Mouse (Mus musculus) stomach, embryonic 16.5 days (tissue): ENCODE data around the gene Ppdpf. TPM values are rescaled to one million over a fixed set of nuclear protein-coding genes. Genes with fewer than 3 reads are reported as not detected.

ENCODE experiments used
- ATAC-seq: fragments of 200-750 bp; cut with Nextera tagmentation; 2 replicates; pipeline ENCODE4 v1.8.0; 2017; ENCODE audit warnings: moderate number of reproducible peaks, moderate TSS enrichment; ENCODE audit not compliant: insufficient read depth, low FRiP score
- H3K27ac ChIP-seq: fragments of 300-500 bp; sonication (generic); 2 replicates; pipeline ENCODE4 v1.5.1; 2014; ENCODE audit warnings: low read length
- H3K27me3 ChIP-seq: fragments of 300-500 bp; sonication (generic); 2 replicates; pipeline ENCODE4 v1.6.1; 2014; ENCODE audit warnings: low read length, control low read depth, mixed read lengths; ENCODE audit not compliant: control insufficient read depth, insufficient read depth
- H3K36me3 ChIP-seq: fragments of 300-500 bp; sonication (generic); 2 replicates; pipeline ENCODE4 v1.6.1; 2014; ENCODE audit warnings: low read length; ENCODE audit not compliant: control insufficient read depth, insufficient read depth
- H3K4me1 ChIP-seq: fragments of 300-500 bp; sonication (generic); 2 replicates; pipeline ENCODE4 v1.6.1; 2014; ENCODE audit warnings: low read length, control low read depth, mixed read lengths; ENCODE audit not compliant: control insufficient read depth, insufficient read depth
- H3K4me2 ChIP-seq: fragments of 300-500 bp; sonication (generic); 2 replicates; pipeline ENCODE4 v1.6.1; 2014; ENCODE audit warnings: low read depth, low read length, mixed read lengths
- H3K4me3 ChIP-seq: fragments of 300-500 bp; sonication (generic); replicated peaks from 2 replicates; pipeline ENCODE4 v1.5.1; 2014; ENCODE audit warnings: mild to moderate bottlenecking, low read length
- H3K9ac ChIP-seq: fragments of 300-500 bp; sonication (generic); 2 replicates; pipeline ENCODE4 v1.6.1; 2014; ENCODE audit warnings: low read length
- H3K9me3 ChIP-seq: fragments of 300-500 bp; sonication (generic); replicated peaks from 2 replicates; pipeline ENCODE4 v1.6.1; 2016; ENCODE audit warnings: low read length, control low read depth; ENCODE audit not compliant: control insufficient read depth
- WGBS: fragments of 180-500 bp; shearing (Covaris S2); extraction: QIAGEN DNeasy Blood & Tissue Kit; methylation state at CpG from one replicate; pipeline ENCODE4 v1.1.7; 2014; 5-methylcytosine and 5-hydroxymethylcytosine counted together
- polyA plus RNA-seq: library from polyadenylated mRNA; unstranded; fragments of >200 nt; fragmentation: Nextera tagmentation; extraction: Ambion mirVana; gene quantifications from 2 replicates; pipeline ENCODE4 v1.2.1, GENCODE M21; 2015

Ppdpf gene
- polyA plus RNA-seq, 1 experiment from 2014 or later: 249 TPM

DNA sequence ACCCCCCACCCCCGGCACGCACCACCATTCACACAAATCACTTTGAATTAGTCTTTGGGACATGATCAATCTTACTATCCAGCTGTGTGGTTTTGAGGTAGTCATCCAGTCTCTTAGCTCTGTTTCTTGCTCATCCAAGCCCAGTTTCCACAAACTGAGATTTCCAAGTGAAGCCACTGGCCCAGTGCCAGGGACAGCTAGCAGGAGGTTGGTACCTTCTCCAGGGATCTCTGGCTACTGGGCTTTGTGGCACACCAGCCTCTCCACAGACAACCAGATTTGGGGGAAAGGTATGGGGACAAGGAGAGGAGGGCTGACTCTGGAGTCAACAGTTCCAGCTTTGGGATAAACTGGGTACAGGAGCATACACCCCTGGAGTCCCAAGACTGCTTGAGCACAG, 33.3 kb downstream of the Ppdpf start:
- Histone ChIP-seq H3K9ac (peak overlapping the region; percentile 58; the same call in 1 of the 2 replicates), H3K27me3 (no peaks in the 10 kb centered on the region), H3K9me3 (no peaks in the 10 kb centered on the region), H3K27ac (no peak overlapping the region; the same call in 1 of the 2 replicates), H3K4me1 (peaks cover 12% of the 10 kb centered on the region), H3K4me2 (peak overlapping the region; percentile 58), H3K36me3 (no peaks in the 10 kb centered on the region), H3K4me3 (peak overlapping the region; percentile 41; the same call in 1 of the 2 replicates)
- WGBS: 31% methylated on average over 2 of the region's 2 CpGs
- no peak for ATAC-seq

DNA sequence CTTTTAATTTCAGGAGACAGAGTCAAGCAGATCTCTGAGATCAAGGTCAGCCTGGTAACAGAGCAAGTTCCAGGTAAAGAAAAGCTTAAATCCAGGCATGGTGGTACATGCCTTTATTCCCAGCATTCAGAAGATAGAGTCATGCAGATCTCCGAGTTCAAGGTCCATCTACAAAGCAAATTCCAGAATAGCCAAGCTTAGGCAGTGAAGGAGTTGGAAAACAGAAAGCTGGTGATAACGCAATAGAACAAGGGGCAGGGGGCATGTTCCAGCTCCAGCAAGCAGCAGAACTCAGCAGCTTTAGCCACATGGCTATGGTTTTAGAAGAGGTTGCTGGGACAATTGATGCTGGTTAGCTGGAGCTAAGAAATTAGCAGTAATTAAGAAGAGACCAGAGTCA, 37.9 kb downstream of the Ppdpf start:
- no peaks in the 10 kb centered on the region for H3K27me3 ChIP-seq
- no peaks in the 10 kb centered on the region for H3K9me3 ChIP-seq
- no peak for ATAC-seq
- H3K9ac ChIP-seq: no peak overlapping the region
- H3K27ac ChIP-seq: no peak overlapping the region
- WGBS: 83% methylated on average over 2 of the region's 2 CpGs
- no peak overlapping the region for H3K4me3 ChIP-seq
- H3K4me1 ChIP-seq: peaks cover 3% of the 10 kb centered on the region
- H3K4me2 ChIP-seq: no peak overlapping the region
- no peaks in the 10 kb centered on the region for H3K36me3 ChIP-seq

DNA sequence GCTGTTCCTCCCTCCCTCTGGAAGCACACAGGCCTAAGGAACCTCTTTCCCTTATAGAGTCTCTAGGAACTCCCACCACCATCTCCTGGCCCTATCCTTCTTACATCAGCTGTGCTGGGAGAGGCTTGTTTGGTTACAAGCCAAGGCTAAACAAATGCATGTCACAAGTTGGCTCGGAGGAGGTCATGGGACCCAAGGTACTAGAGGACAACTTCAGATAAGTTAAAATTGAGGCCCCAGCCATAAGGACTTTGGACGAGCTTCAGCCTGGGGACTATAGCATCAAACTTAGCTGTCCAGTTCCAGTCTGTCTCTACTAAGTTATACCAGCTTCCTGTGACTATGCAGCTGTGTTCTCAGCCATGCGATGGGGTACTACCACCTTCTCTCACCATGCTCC, 40.1 kb downstream of the Ppdpf start:
- Histone ChIP-seq H3K4me3 (no peak overlapping the region), H3K9ac (no peak overlapping the region), H3K27me3 (no peaks in the 10 kb centered on the region), H3K4me2 (no peak overlapping the region), H3K9me3 (no peaks in the 10 kb centered on the region), H3K36me3 (no peaks in the 10 kb centered on the region), H3K4me1 (no peaks in the 10 kb centered on the region), H3K27ac (no peak overlapping the region)
- no peak for ATAC-seq
- WGBS: 80% methylated on average over 3 of the region's 3 CpGs

DNA sequence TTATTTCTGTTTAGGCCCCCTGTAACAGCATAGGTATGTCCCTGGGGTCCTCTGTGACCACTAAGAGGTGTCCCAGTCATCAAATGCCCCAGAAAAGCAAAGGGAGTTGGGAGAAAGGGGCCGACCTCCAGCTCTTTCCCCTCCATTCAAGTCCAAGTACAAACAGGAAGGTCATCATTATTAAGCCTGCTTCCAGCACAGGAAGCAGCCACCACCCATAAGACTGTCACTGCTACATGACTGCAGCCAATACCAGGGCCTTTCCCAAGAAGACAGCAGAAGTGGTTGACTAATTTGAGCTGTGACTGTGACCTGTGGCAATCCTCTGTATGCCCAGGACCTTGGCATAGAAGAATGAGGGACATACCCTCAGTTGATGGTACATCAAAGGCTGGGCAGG, 41.3 kb downstream of the Ppdpf start:
- ATAC-seq: no peak
- H3K9me3 ChIP-seq: no peaks in the 10 kb centered on the region

DNA sequence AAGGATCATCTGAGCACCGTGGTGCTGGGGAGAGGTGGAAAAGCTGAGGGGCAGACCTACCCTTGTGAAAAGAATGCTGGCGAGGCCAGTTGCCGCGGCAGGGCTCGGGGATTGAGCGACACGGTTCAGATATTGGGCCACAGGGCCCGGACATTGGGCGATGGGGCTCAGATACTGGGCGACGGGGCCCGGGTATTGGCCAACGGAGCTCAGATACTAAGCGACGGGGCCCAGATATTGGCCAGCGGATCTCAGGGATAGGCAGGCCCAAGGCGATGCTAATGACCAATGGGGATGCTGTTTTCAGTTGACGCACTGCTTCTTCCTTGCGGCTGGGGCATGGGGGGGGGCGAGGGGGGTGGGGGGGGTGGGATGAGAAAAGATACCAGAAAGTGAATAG, 44.1 kb downstream of the Ppdpf start:
- ATAC-seq: no peak
- H3K36me3 ChIP-seq: no peaks in the 10 kb centered on the region
- H3K9ac ChIP-seq: no peak overlapping the region
- no peak overlapping the region for H3K27ac ChIP-seq
- H3K27me3 ChIP-seq: no peaks in the 10 kb centered on the region
- no peaks in the 10 kb centered on the region for H3K4me1 ChIP-seq
- H3K9me3 ChIP-seq: no peaks in the 10 kb centered on the region
- no peak overlapping the region for H3K4me3 ChIP-seq
- H3K4me2 ChIP-seq: no peak overlapping the region
- WGBS: 77% methylated on average over 20 of the region's 20 CpGs

More for the DNA sequence above, 41.3 kb downstream of the Ppdpf start:
- Histone ChIP-seq H3K27ac (no peak overlapping the region), H3K4me3 (no peak overlapping the region), H3K36me3 (no peaks in the 10 kb centered on the region), H3K4me2 (no peak overlapping the region), H3K9ac (no peak overlapping the region), H3K4me1 (no peaks in the 10 kb centered on the region), H3K27me3 (no peaks in the 10 kb centered on the region)
- 71% methylated on average over 1 of the region's 1 CpGs for WGBS

DNA sequence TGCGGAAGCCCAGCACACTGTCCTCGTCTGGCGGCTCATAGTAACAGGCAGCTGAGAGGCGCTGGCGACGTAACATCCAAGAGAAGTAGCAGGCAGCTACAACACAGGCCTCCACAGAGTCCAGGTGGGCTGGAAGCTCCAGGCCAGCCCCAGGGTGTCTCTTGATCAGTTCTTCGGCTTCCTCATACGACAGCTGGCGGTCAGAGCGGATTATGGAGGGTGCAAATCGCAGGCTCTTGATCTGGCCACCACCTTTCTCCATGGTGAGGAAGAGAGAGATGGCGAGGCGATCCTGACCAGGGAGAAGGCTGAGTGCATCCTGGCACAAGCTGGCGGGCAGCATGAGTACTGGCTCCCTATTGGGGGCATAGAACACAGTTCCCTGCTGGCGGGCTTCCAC, 46.4 kb downstream of the Ppdpf start:
- 90% methylated on average over 15 of the region's 15 CpGs for WGBS
- Histone ChIP-seq H3K27ac (no peak overlapping the region), H3K9me3 (no peaks in the 10 kb centered on the region), H3K27me3 (no peaks in the 10 kb centered on the region), H3K4me2 (no peak overlapping the region), H3K9ac (no peak overlapping the region), H3K4me1 (no peaks in the 10 kb centered on the region), H3K4me3 (no peak overlapping the region), H3K36me3 (no peaks in the 10 kb centered on the region)
- no peak for ATAC-seq

DNA sequence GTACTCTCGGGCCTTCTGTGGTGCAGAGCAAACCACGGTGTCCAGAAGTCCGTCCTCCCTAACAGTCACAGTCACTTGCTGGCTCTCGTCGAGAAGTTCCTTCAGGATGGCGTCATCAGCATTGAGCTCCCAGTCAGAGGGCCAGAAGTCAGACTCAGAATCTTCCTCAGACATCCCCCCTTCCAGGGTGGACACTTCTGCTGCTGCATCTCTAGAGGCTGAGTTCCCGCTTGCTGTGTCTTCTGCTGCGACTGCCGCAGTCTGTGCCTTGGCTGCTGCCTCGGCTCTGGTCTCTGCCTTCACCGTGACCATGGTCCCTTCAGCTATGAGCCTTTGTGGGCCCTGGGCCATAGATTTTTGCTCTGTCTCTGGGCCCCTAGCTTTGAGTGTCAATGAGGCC, 47.6 kb downstream of the Ppdpf start:
- H3K27ac ChIP-seq: no peak overlapping the region

DNA sequence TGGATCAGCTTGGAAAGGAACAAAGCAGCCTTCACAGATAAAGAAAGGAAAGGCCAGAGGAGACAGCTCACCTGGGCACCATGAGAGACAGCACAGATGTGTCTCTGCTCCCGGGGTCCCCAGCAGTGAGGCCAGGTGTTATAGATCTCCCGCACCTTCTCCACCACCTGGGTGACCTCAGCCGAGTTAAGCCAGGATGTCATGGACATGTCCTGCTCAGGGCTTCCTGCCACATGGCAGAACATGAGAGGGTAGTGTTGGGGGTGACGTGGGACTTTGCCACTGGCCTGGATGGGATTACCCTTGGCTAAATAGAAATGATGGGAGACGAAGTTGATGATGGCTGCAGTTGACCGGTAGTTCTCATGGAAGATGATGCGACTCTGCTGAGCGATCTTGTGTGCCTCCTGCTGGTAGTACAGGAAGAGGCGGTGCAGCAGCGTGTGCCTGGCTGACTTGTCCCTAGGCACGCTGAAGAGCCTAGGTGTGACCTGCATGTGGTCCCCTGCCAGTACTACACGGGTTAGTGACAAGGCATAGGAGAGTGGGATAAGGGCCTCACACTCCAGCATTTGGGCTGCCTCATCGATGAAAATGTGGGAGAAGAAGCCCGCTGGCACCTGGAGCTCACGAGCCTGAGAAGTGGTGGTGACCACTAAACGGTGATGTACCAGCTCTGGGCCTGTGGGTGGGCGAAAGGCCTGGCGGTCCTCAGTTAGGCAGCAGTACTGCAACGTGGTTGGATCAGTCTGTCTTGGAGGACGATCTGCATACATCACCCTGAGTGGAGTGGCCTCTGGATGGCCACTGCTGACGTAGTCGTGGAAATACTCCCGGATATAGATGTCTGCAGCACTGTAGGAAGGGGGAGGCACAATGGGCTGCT, 48.9 kb downstream of the Ppdpf start:
- Histone ChIP-seq H3K9me3 (no peaks in the 10 kb centered on the region), H3K4me1 (no peaks in the 10 kb centered on the region), H3K4me2 (no peak overlapping the region), H3K27me3 (no peaks in the 10 kb centered on the region), H3K9ac (no peak overlapping the region), H3K27ac (no peak overlapping the region), H3K36me3 (no peaks in the 10 kb centered on the region), H3K4me3 (no peak overlapping the region)
- WGBS: 83% methylated on average over 23 of the region's 23 CpGs
- ATAC-seq: no peak

More for the DNA sequence above, 47.6 kb downstream of the Ppdpf start:
- Histone ChIP-seq H3K4me3 (no peak overlapping the region), H3K4me1 (no peaks in the 10 kb centered on the region), H3K9ac (no peak overlapping the region), H3K9me3 (no peaks in the 10 kb centered on the region), H3K27me3 (no peaks in the 10 kb centered on the region), H3K4me2 (no peak overlapping the region), H3K36me3 (no peaks in the 10 kb centered on the region)
- WGBS: 89% methylated on average over 11 of the region's 11 CpGs
- ATAC-seq: no peak

DNA sequence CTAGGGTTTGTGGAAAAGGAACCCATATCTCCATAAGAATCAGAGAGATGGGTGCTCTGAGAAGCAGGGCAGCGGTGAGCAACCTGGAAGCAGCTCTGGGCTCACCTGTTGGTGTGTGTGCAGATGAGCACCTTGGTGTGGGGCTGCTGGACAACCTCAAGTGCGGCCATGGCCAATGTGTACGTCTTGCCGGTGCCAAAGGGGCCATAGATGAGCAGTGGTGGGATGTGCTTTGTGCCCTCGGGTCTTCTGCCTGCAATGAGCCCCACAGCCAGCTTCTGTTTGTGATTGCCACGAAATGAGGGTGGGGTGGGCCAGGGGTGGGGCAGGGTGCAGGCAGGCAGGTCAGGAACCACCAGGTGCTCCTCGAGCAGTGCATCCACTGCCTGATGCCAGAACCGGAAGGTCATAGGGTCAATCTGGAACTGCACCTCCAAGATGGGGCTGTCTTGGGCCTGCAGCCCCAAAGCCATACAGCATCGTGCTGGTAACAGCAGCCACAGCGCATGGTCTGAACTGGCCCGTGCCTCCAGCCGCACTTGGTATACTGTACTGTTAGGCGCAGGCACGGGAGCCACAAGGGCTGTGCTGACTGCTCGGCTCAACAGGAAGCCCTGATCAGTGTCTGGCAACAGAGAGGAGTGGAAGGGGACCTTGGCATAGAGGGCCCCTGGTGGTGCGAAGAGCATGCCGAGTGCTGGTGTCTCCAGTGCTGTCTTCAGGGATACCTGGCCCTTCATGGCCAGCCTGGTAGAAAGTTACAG, 50.4 kb downstream of the Ppdpf start:
- Histone ChIP-seq H3K27ac (no peak overlapping the region), H3K27me3 (no peaks in the 10 kb centered on the region), H3K9ac (no peak overlapping the region), H3K4me2 (no peak overlapping the region), H3K36me3 (no peaks in the 10 kb centered on the region), H3K4me3 (no peak overlapping the region), H3K9me3 (no peaks in the 10 kb centered on the region), H3K4me1 (peaks cover 4% of the 10 kb centered on the region)
- 86% methylated on average over 17 of the region's 17 CpGs for WGBS
- ATAC-seq: no peak
